Mouse (Mus musculus): ENCODE data around the gene Tapt1.

DNA sequence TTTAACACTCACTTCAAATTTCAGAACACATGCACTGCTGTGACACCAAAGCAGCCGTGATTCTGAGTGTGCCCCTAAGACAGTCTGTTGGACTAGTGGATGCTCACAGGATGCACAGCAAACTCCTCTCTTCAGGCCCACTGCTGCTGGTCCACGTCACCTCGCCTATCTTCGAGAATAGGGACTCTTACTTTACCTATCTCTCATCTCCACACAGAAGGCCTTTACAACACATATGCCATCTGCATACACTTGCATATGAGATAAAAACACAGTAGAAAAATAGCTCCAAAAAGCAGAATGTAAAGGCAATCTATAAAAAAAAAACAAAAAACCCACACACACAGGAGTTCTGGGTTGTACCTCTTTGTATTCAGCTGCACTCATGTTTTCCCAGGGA, 19.1 kb downstream of the Tapt1 start:
- TF ChIP-seq POLR2A (IDR thresholded peaks at IDR 0.05; ENCODE audit: insufficient read depth, low read length) = no peak
- no peak for TF ChIP-seq CTCF (IDR thresholded peaks at IDR 0.05; ENCODE audit: low read depth, low read length)
- TF ChIP-seq EP300 (IDR thresholded peaks at IDR 0.05; ENCODE audit: insufficient read depth, low read depth, low read length) = no peak
